Mouse (Mus musculus) intestine, embryonic 15.5 days (tissue): ENCODE data around the gene Ilf2. TPM values are rescaled to one million over a fixed set of nuclear protein-coding genes. Genes with fewer than 3 reads are reported as not detected.
A peak's percentile ranks its signal among the peaks of the same experiment; 100 is the strongest.

ENCODE experiments used
- ATAC-seq: fragments of 200-750 bp; cut with Nextera tagmentation; 2 replicates; pipeline ENCODE4 v1.8.0; 2017; ENCODE audit warnings: moderate TSS enrichment, moderate library complexity
- H3K27ac ChIP-seq: fragments of 300-500 bp; sonication (generic); 2 replicates; pipeline ENCODE4 v1.5.1; 2015; ENCODE audit warnings: mild to moderate bottlenecking, inconsistent platforms
- H3K27me3 ChIP-seq: fragments of 300-500 bp; sonication (generic); replicated peaks from 2 replicates; pipeline ENCODE4 v1.6.1; 2015; ENCODE audit warnings: inconsistent platforms
- H3K36me3 ChIP-seq: fragments of 300-500 bp; sonication (generic); 2 replicates; pipeline ENCODE4 v1.6.1; 2015; ENCODE audit warnings: inconsistent platforms
- H3K4me1 ChIP-seq: fragments of 300-500 bp; sonication (generic); replicated peaks from 2 replicates; pipeline ENCODE4 v1.6.1; 2015; ENCODE audit warnings: inconsistent platforms
- H3K4me2 ChIP-seq: fragments of 300-500 bp; sonication (generic); replicated peaks from 2 replicates; pipeline ENCODE4 v1.6.1; 2015; ENCODE audit warnings: mild to moderate bottlenecking, inconsistent platforms
- H3K4me3 ChIP-seq: fragments of 300-500 bp; sonication (generic); replicated peaks from 2 replicates; pipeline ENCODE4 v1.5.1; 2015; ENCODE audit warnings: inconsistent platforms
- H3K9ac ChIP-seq: fragments of 300-500 bp; sonication (generic); 2 replicates; pipeline ENCODE4 v1.6.1; 2015; ENCODE audit warnings: inconsistent platforms
- H3K9me3 ChIP-seq: fragments of 300-500 bp; sonication (generic); 2 replicates; pipeline ENCODE4 v1.6.1; 2016; ENCODE audit warnings: inconsistent platforms
- WGBS: fragments of 180-500 bp; shearing (Covaris S2); methylation state at CpG from one replicate; pipeline ENCODE4 v1.1.7; 2015; 5-methylcytosine and 5-hydroxymethylcytosine counted together
- polyA plus RNA-seq: library from polyadenylated mRNA; unstranded; fragments of >200 nt; fragmentation: Nextera tagmentation; extraction: Ambion mirVana; gene quantifications from 2 replicates; pipeline ENCODE4 v1.2.1, GENCODE M21; 2015

Gene Ilf2
- 146 and 157 TPM in 2 replicates for polyA plus RNA-seq

DNA sequence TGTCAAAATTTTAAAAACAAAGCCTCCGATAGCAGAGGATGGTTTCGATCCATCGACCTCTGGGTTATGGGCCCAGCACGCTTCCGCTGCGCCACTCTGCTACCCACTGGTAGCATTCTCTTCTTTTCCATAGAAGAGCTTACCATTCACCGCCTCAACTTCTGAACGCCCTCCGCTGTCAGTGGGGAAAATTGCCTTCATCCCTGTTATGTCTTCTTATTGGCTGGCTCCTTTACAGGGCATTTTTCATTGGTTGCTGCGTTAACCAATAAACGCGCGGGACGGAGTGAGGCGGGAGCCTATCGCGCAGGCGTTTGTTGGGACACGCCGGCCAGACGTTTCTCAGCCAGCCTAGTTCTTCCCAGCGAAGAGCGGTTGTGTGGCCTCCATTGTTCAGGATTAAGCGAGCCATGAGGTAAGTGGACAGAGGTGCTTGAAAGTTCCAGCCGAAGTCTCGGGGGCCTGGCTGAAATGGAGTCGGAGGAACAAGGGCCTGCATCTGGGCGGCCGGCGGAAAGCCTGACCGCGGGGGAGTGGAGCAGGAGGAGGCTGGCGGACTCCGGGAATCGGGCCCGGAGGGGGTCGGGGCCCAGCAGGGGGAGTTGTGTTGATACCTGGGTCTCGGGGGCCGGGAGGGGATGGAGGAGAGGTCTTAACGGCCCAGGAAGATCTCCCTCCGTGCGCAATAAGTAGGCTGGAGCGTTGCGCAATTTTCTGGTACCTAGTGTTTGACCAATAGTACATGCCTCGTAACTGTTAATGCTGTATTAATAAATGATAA lies at the start of gene Ilf2:
Ilf2 (plus strand) TSS at position 296 of the 781 bp plus-strand sequence.
- peaks cover 6% of the 10 kb centered on the region; the same call in 1 of the 2 replicates for H3K4me1 ChIP-seq

DNA sequence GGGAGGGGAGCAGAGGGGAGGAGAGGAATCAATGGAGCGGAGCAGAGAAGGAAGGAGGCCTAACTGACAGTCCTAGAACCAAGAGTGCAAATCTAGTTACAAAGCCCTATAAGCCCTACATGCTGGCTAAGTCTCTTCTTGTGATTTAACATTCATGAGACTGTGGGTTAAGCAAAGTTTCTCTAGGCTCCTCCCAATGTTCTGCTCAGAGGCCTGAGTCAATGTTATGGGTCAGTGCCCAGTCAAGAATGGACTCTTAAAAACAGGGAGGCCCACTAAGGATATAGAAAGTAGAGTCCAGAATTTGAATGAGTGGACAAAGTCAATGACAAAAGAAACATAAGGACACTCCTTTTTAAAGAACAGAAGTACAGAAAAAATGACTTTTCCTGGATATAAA lies 48.4 kb upstream of the Ilf2 start:
- Histone ChIP-seq H3K4me1 (peaks cover 20% of the 10 kb centered on the region), H3K9ac (no peak overlapping the region), H3K27ac (no peak overlapping the region), H3K9me3 (no peaks in the 10 kb centered on the region), H3K36me3 (0 out of 2 replicates have a peak, but pooled peaks cover 4% of the 10 kb centered on the region), H3K27me3 (no peaks in the 10 kb centered on the region), H3K4me2 (no peak overlapping the region), H3K4me3 (no peak overlapping the region)
- WGBS, result 89% methylated on average over 1 of the region's 1 CpGs
- ATAC-seq, result no peak

More for the DNA sequence above, at the start of gene Ilf2:
- ATAC-seq, result peak; percentile 99
- H3K36me3 ChIP-seq, result peaks cover 6% of the 10 kb centered on the region
- H3K27me3 ChIP-seq, result no peaks in the 10 kb centered on the region
- H3K4me2 ChIP-seq, result peak within 1 kb of the TSS; percentile 64
- H3K9me3 ChIP-seq, result no peaks in the 10 kb centered on the region
- WGBS, result under 1% methylated on average over 45 of the region's 45 CpGs
- H3K9ac ChIP-seq, result peak within 1 kb of the TSS; percentile 89
- H3K27ac ChIP-seq, result peak within 1 kb of the TSS; percentile 93
- peak within 1 kb of the TSS; percentile 89 for H3K4me3 ChIP-seq

DNA sequence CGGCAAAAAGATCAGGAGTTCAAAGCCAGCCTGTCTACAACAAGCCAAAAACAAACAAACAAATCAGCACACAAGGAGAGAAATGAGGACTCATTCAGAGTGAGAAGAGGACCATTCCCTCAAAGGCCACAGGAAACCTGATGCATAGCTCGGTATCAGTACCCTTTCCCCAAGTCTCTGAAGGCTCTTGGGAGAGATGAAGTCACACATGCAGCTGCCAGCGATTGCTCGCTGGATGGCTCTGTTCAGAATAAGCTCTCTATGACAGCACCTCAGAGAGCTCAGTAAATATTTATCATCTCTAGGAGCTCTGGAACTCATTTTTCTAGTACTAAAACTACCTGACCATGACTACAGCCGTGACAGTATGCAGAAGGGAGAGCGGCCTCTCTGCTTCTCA lies 47.7 kb upstream of the Ilf2 start:
- H3K36me3 ChIP-seq, result 0 out of 2 replicates have a peak, but pooled peaks cover 4% of the 10 kb centered on the region
- ATAC-seq, result no peak
- no peak overlapping the region for H3K27ac ChIP-seq
- no peaks in the 10 kb centered on the region for H3K27me3 ChIP-seq
- H3K9me3 ChIP-seq, result no peaks in the 10 kb centered on the region
- no peak overlapping the region for H3K4me2 ChIP-seq
- H3K9ac ChIP-seq, result no peak overlapping the region
- 59% methylated on average over 6 of the region's 6 CpGs for WGBS
- peaks cover 20% of the 10 kb centered on the region for H3K4me1 ChIP-seq
- no peak overlapping the region for H3K4me3 ChIP-seq

DNA sequence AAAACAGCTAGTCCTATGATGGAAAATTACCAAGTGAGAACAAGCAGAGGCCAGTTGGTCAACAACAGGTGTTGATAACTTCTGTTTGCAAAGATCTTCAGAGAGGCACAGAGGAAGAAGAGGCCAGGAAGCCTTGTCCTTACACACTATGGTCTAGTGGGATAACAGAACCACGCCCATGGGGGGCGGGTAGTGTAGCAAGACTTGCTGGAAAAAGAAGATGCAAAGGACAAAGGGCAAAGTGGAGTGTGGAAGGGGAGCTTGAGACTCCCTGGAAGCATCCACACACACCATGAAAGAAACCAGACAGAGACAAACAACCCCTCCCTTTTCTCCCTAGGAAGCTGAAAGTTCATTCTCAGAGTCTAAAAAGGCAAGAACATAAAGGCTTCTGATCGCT lies 46.4 kb upstream of the Ilf2 start:
- H3K9me3 ChIP-seq, result no peaks in the 10 kb centered on the region
- 82% methylated on average over 3 of the region's 3 CpGs for WGBS
- no peak for ATAC-seq
- no peaks in the 10 kb centered on the region for H3K27me3 ChIP-seq
- peaks cover 24% of the 10 kb centered on the region for H3K4me1 ChIP-seq
- H3K36me3 ChIP-seq, result no peaks in the 10 kb centered on the region
- no peak overlapping the region for H3K9ac ChIP-seq
- no peak overlapping the region for H3K4me3 ChIP-seq
- H3K27ac ChIP-seq, result no peak overlapping the region
- H3K4me2 ChIP-seq, result no peak overlapping the region

DNA sequence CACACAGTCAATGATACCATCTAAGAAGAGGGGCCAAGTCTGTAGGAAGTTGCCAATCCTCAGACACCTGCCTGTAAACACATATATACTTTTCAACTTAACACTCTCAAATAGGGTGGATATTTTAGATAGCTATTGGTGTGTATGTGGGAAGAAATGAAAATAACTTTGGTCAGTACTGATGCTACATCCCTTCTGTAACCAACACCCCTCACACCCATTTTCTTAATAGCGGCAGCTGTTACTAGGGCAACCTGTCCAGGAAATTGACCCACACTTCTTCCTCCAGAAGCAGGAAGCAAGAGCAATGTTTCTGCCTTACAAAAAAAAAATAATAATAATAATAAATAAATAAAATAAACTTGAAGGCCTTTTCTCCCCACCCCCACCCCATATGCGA lies 43.6 kb upstream of the Ilf2 start:
- H3K4me2 ChIP-seq, result peak overlapping the region; percentile 84
- H3K9ac ChIP-seq, result peak overlapping the region; percentile 95
- H3K4me1 ChIP-seq, result peaks cover 24% of the 10 kb centered on the region
- H3K27ac ChIP-seq, result no peak overlapping the region
- peak overlapping the region; percentile 71 for H3K4me3 ChIP-seq
- 17% methylated on average over 2 of the region's 2 CpGs for WGBS
- H3K9me3 ChIP-seq, result no peaks in the 10 kb centered on the region
- no peak for ATAC-seq
- no peaks in the 10 kb centered on the region for H3K36me3 ChIP-seq
- no peaks in the 10 kb centered on the region for H3K27me3 ChIP-seq

DNA sequence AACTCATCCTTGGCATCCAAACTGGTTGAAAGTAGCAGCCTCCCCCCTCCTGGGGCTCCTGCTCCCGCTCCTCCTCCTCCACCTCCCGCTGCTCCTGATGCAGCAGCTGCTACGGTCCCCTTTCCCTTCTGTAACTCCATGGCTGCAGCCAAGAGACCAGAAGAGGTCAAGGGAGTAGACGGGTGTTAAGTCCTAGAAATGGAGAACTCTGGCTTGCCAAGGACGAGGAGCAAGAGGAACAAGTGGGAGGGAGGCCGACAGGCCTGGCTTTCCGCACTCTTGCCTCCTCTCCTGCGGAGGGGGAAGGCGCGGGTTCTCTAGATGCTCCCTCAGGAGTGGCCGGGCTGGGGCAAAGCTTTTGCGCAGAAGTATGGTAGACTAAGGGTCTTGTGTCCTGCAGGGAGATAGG lies 43.1 kb upstream of the Ilf2 start:
- peak overlapping the region; percentile 84 for H3K4me2 ChIP-seq
- H3K27ac ChIP-seq, result peak overlapping the region; percentile 97
- ATAC-seq, result peak; percentile 34
- H3K9ac ChIP-seq, result peak overlapping the region; percentile 95
- H3K4me3 ChIP-seq, result peak overlapping the region; percentile 71
- peaks cover 24% of the 10 kb centered on the region for H3K4me1 ChIP-seq
- WGBS, result 0% methylated on average over 12 of the region's 12 CpGs
- H3K27me3 ChIP-seq, result no peaks in the 10 kb centered on the region
- no peaks in the 10 kb centered on the region for H3K36me3 ChIP-seq
- H3K9me3 ChIP-seq, result no peaks in the 10 kb centered on the region

DNA sequence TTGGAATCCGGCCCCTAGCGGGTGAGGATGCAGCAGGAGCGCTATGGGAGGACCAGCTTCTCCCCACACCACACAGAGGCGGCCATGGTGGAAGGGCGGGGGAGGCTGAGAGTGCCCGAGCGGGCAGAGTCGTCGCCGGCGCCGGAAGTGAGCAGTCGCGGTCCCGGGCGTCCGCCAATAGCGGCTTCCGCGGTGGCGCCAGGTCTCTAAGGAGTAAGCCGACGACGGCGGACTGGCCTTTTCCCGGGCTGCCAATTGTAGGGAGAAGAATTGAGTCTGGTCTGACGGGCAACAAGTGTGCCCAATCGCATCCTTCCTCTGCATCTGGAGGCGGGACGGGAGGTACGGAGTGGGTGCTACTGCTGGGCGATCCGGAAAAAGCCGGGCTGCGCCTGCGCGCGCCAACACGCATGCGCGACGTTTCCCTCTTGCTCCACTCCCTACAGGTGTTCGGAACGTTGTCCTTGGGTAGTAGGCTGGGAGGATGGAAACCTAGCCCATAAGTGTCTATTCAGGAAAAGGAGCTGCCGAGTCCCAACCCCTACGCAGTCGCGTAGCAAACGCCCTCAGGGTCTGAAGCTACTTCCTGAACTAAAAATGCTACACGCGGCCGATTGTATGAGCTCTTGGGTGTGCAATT lies 42.4 kb upstream of the Ilf2 start, which contains the start of gene Ints3:
Ints3 (minus strand) TSS at position 242 of the 640 bp plus-strand sequence.
- no peaks in the 10 kb centered on the region for H3K27me3 ChIP-seq
- H3K27ac ChIP-seq, result peak within 1 kb of the TSS; percentile 97
- H3K36me3 ChIP-seq, result no peaks in the 10 kb centered on the region
- peak within 1 kb of the TSS; percentile 71 for H3K4me3 ChIP-seq
- no peaks in the 10 kb centered on the region for H3K9me3 ChIP-seq
- under 1% methylated on average over 52 of the region's 52 CpGs for WGBS
- ATAC-seq, result peak; percentile 99
- H3K9ac ChIP-seq, result peak within 1 kb of the TSS; percentile 95
- peaks cover 24% of the 10 kb centered on the region for H3K4me1 ChIP-seq
- H3K4me2 ChIP-seq, result peak within 1 kb of the TSS; percentile 84

DNA sequence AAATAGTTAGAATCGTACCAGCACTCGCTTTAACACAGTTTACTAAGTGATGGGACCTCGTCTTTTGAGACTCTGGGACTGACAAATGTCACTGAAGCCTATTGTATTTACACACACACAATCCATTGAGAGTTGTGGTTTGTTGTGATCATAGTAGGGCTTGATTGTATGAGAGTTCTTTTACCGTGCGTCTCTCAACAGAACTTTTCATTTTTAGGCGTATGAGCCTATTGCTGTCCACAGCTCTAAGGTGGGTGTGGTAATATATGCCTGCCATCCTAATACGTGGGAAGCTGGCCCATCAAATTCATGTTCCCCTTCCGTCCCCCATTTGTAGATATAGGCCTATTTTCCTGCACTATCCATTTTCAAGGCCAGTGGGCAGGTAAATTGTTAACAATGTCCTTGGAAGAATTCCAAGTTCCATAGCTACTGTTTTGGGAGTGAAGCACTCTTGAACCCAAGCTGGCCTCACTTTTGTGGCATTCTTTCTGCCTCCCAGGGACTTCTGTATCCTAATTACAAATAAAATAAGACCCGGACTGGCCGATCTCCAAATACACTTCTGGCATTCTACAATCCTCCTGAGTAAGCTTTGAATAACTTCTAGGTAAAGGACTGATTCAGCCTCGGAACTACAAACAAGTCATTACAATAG lies 41.7 kb upstream of the Ilf2 start:
- H3K4me3 ChIP-seq, result peak overlapping the region; percentile 71
- no peak for ATAC-seq
- peak overlapping the region; percentile 84 for H3K4me2 ChIP-seq
- no peaks in the 10 kb centered on the region for H3K27me3 ChIP-seq
- H3K36me3 ChIP-seq, result no peaks in the 10 kb centered on the region
- H3K9ac ChIP-seq, result no peak overlapping the region
- peak overlapping the region; percentile 37 for H3K27ac ChIP-seq
- WGBS, result 53% methylated on average over 11 of the region's 11 CpGs
- peaks cover 21% of the 10 kb centered on the region for H3K4me1 ChIP-seq
- no peaks in the 10 kb centered on the region for H3K9me3 ChIP-seq

DNA sequence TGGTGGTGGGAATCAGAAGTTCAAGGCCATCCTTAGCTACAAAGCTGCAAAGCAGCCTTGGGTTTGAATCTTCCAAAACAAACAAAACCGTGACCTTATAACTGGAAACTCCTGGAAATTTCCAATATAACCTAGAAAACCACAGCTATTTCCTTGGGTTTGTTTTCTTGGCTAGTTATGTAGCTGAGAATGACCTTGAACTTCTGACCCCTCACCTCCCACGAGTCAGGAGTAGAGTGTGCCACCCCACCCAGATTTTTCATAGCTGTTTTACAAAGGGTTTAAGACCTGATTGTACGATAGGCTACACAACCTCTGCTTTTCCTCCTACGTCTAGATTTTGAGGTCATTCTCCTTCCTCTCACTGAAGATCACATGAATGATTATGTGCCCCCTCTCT lies 38.8 kb upstream of the Ilf2 start:
- no peak overlapping the region for H3K27ac ChIP-seq
- no peaks in the 10 kb centered on the region for H3K36me3 ChIP-seq
- H3K9me3 ChIP-seq, result no peaks in the 10 kb centered on the region
- no peak overlapping the region for H3K4me2 ChIP-seq
- peaks cover 7% of the 10 kb centered on the region; the same call in 1 of the 2 replicates for H3K4me1 ChIP-seq
- H3K9ac ChIP-seq, result no peak overlapping the region
- no peaks in the 10 kb centered on the region for H3K27me3 ChIP-seq
- no peak for ATAC-seq
- 61% methylated on average over 4 of the region's 4 CpGs for WGBS
- H3K4me3 ChIP-seq, result no peak overlapping the region

DNA sequence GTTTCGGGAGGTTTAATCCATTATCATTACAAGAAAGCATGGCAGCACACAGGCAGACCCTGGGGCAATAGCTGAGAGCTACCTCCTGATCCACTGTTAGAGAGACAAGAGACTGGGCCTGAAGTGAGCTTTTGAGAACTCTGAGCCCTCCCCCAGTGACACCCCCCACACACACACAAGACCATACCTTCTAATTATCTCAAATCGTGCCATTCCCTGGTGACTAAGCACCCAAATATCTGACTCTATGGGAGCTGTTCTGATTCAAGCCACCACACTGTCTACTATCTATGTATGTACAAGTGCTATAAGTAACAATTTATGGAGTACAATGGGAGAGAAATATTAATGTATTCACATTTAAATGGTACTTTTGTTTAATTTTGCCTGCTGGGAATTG lies 35.2 kb upstream of the Ilf2 start:
- no peaks in the 10 kb centered on the region for H3K36me3 ChIP-seq
- H3K4me3 ChIP-seq, result no peak overlapping the region
- H3K27me3 ChIP-seq, result no peaks in the 10 kb centered on the region
- ATAC-seq, result no peak
- H3K9ac ChIP-seq, result no peak overlapping the region
- H3K27ac ChIP-seq, result no peak overlapping the region
- no peaks in the 10 kb centered on the region for H3K9me3 ChIP-seq
- 0 out of 2 replicates have a peak, but pooled peaks cover 2% of the 10 kb centered on the region for H3K4me1 ChIP-seq
- WGBS, result 84% methylated on average over 2 of the region's 2 CpGs
- H3K4me2 ChIP-seq, result no peak overlapping the region

DNA sequence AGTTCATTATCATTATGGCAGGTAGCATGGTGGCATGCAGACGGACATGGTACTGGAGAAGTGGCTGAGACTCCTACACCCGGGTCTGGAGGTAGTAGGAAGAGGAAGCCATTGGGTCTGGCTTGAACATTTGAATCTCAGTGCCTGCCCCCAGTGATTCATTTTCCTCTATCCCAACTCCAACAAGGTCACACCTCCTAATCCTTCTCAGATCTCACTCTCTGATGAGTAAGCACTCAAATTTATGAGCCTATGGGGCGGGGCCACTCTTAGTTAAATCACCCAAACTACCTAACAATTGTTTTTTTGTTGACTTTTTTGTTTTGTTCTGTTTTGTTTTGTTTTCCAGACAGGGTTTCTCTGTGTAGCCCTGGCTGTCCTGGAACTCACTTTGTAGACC lies 31.9 kb upstream of the Ilf2 start:
- Histone ChIP-seq H3K36me3 (no peaks in the 10 kb centered on the region), H3K4me2 (no peak overlapping the region), H3K27ac (no peak overlapping the region), H3K9me3 (no peaks in the 10 kb centered on the region), H3K27me3 (no peaks in the 10 kb centered on the region), H3K4me3 (no peak overlapping the region), H3K9ac (no peak overlapping the region), H3K4me1 (peaks cover 14% of the 10 kb centered on the region)
- no peak for ATAC-seq
- 90% methylated on average over 3 of the region's 3 CpGs for WGBS
